Comparison of ENCODE assay signal across 28 mouse cellular contexts in genomic region chr5:97633766-97634165, GRCm38 (mm10).
DNase-seq lines count a peak whose midpoint lies in the region; ATAC-seq and TF ChIP-seq lines count a peak whose summit lies in the region.
"Had no signal": no experiment of that assay in that cellular context is flagged by ENCODE, and none has a peak within 500 bp of the region (broad histone marks: within the 10 kb centered on the region; RNA-seq: fewer than 3 reads in every experiment).

No protein-coding gene starts in this region.

- H3K4me2 ChIP-seq in hindbrain, postnatal 0 days (ENCODE audit: low read depth, low read length) = no peak overlapping the region
- H3K4me2 ChIP-seq in hindbrain, embryonic 12.5 days (replicated peaks) = no peak overlapping the region
- no peak overlapping the region for H3K4me2 ChIP-seq in forebrain, embryonic 13.5 days
- H3K4me2 ChIP-seq: embryonic facial prominence, embryonic 13.5 days; heart, embryonic 15.5 days; hindbrain, embryonic 13.5 days; limb, embryonic 13.5 days; liver, embryonic 11.5 days; midbrain, embryonic 11.5 days; neural tube, embryonic 13.5 days had no signal

- TF ChIP-seq CTCF in hindbrain, postnatal 0 days (IDR thresholded peaks at IDR 0.05; ENCODE audit: low read depth) = no peak
- no peak for TF ChIP-seq CTCF in cerebellum, adult 2 months (IDR thresholded peaks at IDR 0.05; ENCODE audit: borderline replicate concordance, insufficient read depth, low read depth, low read length)

- no peaks in the 10 kb centered on the region for H3K36me3 ChIP-seq in hindbrain, postnatal 0 days (ENCODE audit: insufficient read depth, low read length)
- H3K36me3 ChIP-seq in hindbrain, embryonic 12.5 days = no peaks in the 10 kb centered on the region
- H3K36me3 ChIP-seq in forebrain, embryonic 13.5 days (ENCODE audit: poor library complexity, severe bottlenecking) = no peaks in the 10 kb centered on the region
- H3K36me3 ChIP-seq: embryonic facial prominence, embryonic 13.5 days; forebrain, embryonic 10.5 days; G1E; heart, embryonic 10.5 days; heart, embryonic 15.5 days; hindbrain, embryonic 13.5 days; limb, embryonic 13.5 days; neural tube, embryonic 13.5 days had no signal

- no peak overlapping the region for H3K9ac ChIP-seq in hindbrain, postnatal 0 days (replicated peaks; ENCODE audit: low read length)
- no peak overlapping the region for H3K9ac ChIP-seq in hindbrain, embryonic 12.5 days
- no peak overlapping the region for H3K9ac ChIP-seq in forebrain, embryonic 13.5 days
- H3K9ac ChIP-seq: embryonic facial prominence, embryonic 13.5 days; heart, embryonic 15.5 days; hindbrain, embryonic 13.5 days; limb, embryonic 13.5 days; neural tube, embryonic 13.5 days had no signal

- H3K4me1 ChIP-seq in hindbrain, postnatal 0 days (ENCODE audit: insufficient read depth, low read length) = no peaks in the 10 kb centered on the region
- no peaks in the 10 kb centered on the region for H3K4me1 ChIP-seq in hindbrain, embryonic 12.5 days
- peaks cover 3% of the 10 kb centered on the region; the same call in 1 of the 2 replicates for H3K4me1 ChIP-seq in cerebellum, adult 2 months (ENCODE audit: control insufficient read depth, insufficient read depth, low read length)
- H3K4me1 ChIP-seq in forebrain, embryonic 13.5 days = no peaks in the 10 kb centered on the region
- H3K4me1 ChIP-seq: embryonic facial prominence, embryonic 13.5 days; heart, embryonic 10.5 days; heart, embryonic 15.5 days; hindbrain, embryonic 13.5 days; limb, embryonic 13.5 days had no signal

- TF ChIP-seq POLR2A in cerebellum, adult 2 months (IDR thresholded peaks at IDR 0.05; ENCODE audit: borderline replicate concordance, insufficient read depth, low read length) = no peak

- WGBS in hindbrain, postnatal 0 days = 56% methylated on average over 6 of the region's 6 CpGs
- WGBS in hindbrain, embryonic 12.5 days = 85% methylated on average over 6 of the region's 6 CpGs
- 9% methylated on average over 6 of the region's 6 CpGs for WGBS in cerebellum, adult 2 months
- WGBS in forebrain, embryonic 13.5 days = 85% methylated on average over 6 of the region's 6 CpGs

- no peaks in the 10 kb centered on the region for H3K27me3 ChIP-seq in hindbrain, postnatal 0 days (ENCODE audit: insufficient read depth, low read length)
- H3K27me3 ChIP-seq in hindbrain, embryonic 12.5 days = no peaks in the 10 kb centered on the region
- H3K27me3 ChIP-seq in cerebellum, adult 2 months (ENCODE audit: control insufficient read depth, insufficient read depth, low read length) = peaks cover 1% of the 10 kb centered on the region; the same call in 1 of the 2 replicates
- no peaks in the 10 kb centered on the region for H3K27me3 ChIP-seq in forebrain, embryonic 13.5 days
- H3K27me3 ChIP-seq: embryonic facial prominence, embryonic 13.5 days; heart, embryonic 15.5 days; hindbrain, embryonic 13.5 days; limb, embryonic 13.5 days; neural tube, embryonic 13.5 days; Patski had no signal

- no peak for ATAC-seq in hindbrain, postnatal 0 days
- ATAC-seq in hindbrain, embryonic 12.5 days (ENCODE audit: low FRiP score) = no peak
- ATAC-seq in forebrain, embryonic 13.5 days = no peak
- ATAC-seq: forebrain, embryonic 16.5 days; intestine, postnatal 0 days; Patski had no signal

- peak; percentile 64 for DNase-seq in hindbrain, postnatal 0 days (ENCODE audit: low spot score)
- DNase-seq in brain, adult 2 months (ENCODE audit: low read depth, low spot score) = peak; percentile 82
- peak; percentile 30 to 70 for DNase-seq in cerebellum, adult 2 months
- peak; percentile 76 to 83 for DNase-seq in cerebellum, postnatal 14 days
- no peak for DNase-seq in adrenal gland, postnatal 10 days
- DNase-seq in testis, postnatal 10 days (ENCODE audit: low spot score) = no peak
- DNase-seq: adrenal gland, postnatal 25 days; gastrocnemius, postnatal 14 days; heart, postnatal 36 days; kidney, adult 9 months; kidney, postnatal 10 days; lung, postnatal 36 days; right cerebral cortex, postnatal 4 days had no signal

- H3K9me3 ChIP-seq in hindbrain, postnatal 0 days (ENCODE audit: low read length) = no peaks in the 10 kb centered on the region
- H3K9me3 ChIP-seq in hindbrain, embryonic 12.5 days (replicated peaks) = no peaks in the 10 kb centered on the region
- no peaks in the 10 kb centered on the region for H3K9me3 ChIP-seq in forebrain, embryonic 13.5 days (replicated peaks)
- H3K9me3 ChIP-seq: embryonic facial prominence, embryonic 13.5 days; forebrain, embryonic 10.5 days; heart, embryonic 10.5 days; heart, embryonic 15.5 days; hindbrain, embryonic 13.5 days; limb, embryonic 13.5 days; neural tube, embryonic 13.5 days had no signal

- H3K4me3 ChIP-seq in hindbrain, postnatal 0 days (ENCODE audit: low read length) = no peak overlapping the region
- no peak overlapping the region for H3K4me3 ChIP-seq in hindbrain, embryonic 12.5 days
- no peak overlapping the region for H3K4me3 ChIP-seq in cerebellum, adult 2 months (replicated peaks; ENCODE audit: insufficient read depth, low read depth, low read length)
- no peak overlapping the region for H3K4me3 ChIP-seq in forebrain, embryonic 13.5 days
- H3K4me3 ChIP-seq: embryonic facial prominence, embryonic 13.5 days; forebrain, embryonic 10.5 days; heart, embryonic 10.5 days; heart, embryonic 15.5 days; hindbrain, embryonic 13.5 days; limb, embryonic 13.5 days; neural tube, embryonic 13.5 days had no signal

- H3K27ac ChIP-seq in hindbrain, postnatal 0 days = no peak overlapping the region
- H3K27ac ChIP-seq in hindbrain, embryonic 12.5 days = no peak overlapping the region
- no peak overlapping the region for H3K27ac ChIP-seq in cerebellum, adult 2 months (ENCODE audit: insufficient read depth, low read length)
- no peak overlapping the region for H3K27ac ChIP-seq in forebrain, embryonic 13.5 days
- H3K27ac ChIP-seq: embryonic facial prominence, embryonic 13.5 days; forebrain, embryonic 10.5 days; heart, embryonic 10.5 days; heart, embryonic 15.5 days; hindbrain, embryonic 13.5 days; limb, embryonic 13.5 days; neural tube, embryonic 13.5 days had no signal

Comparison
In these comparisons a context has a peak if more than half of its experiments do, and no peak if none do; other contexts are left out.
1. DNase-seq: peak in hindbrain, postnatal 0 days (single experiment), brain, adult 2 months (single experiment), cerebellum, adult 2 months (2 of 2) and cerebellum, postnatal 14 days (2 of 2); none in adrenal gland, postnatal 10 days (single experiment) and testis, postnatal 10 days (single experiment).